Mouse (Mus musculus) heart, adult 11 months (tissue): ENCODE data around the gene Trappc13.
"Not testable (repeated sequence)": the region's sequence is repeated elsewhere in the genome, so short reads cannot be mapped to it uniquely, and the experiment has no call there.

Source experiments
- DNase-seq: peaks from one replicate; pipeline ENCODE4 v3.0.0; 2022

The Trappc13 gene

GRCm38 (mm10) chr13:104177796-104178649 is at the start of gene Trappc13:
Trappc13 (minus strand) TSS chr13:104178469.
- DNase-seq: no peak

GRCm38 (mm10) chr13:104227478-104227877 is 49.2 kb upstream of the Trappc13 start:
- no peak for DNase-seq

- no peak for DNase-seq
Observed at GRCm38 (mm10) chr13:104204313-104204712, 26.0 kb upstream of the Trappc13 start.

- DNase-seq: not testable (repeated sequence)
Observed at GRCm38 (mm10) chr13:104195891-104196290, 17.6 kb upstream of the Trappc13 start.

- DNase-seq: peak; percentile 73
Observed at GRCm38 (mm10) chr13:104187357-104187756, 9.1 kb upstream of the Trappc13 start.

GRCm38 (mm10) chr13:104179176-104179888 is 1.1 kb upstream of the Trappc13 start:
- no peak for DNase-seq

- DNase-seq: peak; percentile 100
Observed at GRCm38 (mm10) chr13:104178650-104179121, 417 bp upstream of the Trappc13 start, which contains the start of gene Trim23. Trim23 (plus strand) TSS chr13:104178797.

- no peak for DNase-seq
Observed at GRCm38 (mm10) chr13:104176874-104177273, 1.4 kb downstream of the Trappc13 start.

- no peak for DNase-seq
Observed at GRCm38 (mm10) chr13:104172498-104172897, 5.8 kb downstream of the Trappc13 start.

GRCm38 (mm10) chr13:104171711-104172110 is 6.6 kb downstream of the Trappc13 start:
- DNase-seq: no peak

GRCm38 (mm10) chr13:104155686-104156085 is 22.6 kb downstream of the Trappc13 start:
- no peak for DNase-seq

- no peak for DNase-seq
Observed at GRCm38 (mm10) chr13:104155106-104155505, 23.2 kb downstream of the Trappc13 start.

- DNase-seq: no peak
Observed at GRCm38 (mm10) chr13:104154180-104154579, 24.1 kb downstream of the Trappc13 start.

GRCm38 (mm10) chr13:104145646-104146045 is 32.6 kb downstream of the Trappc13 start:
- DNase-seq: no peak

- no peak for DNase-seq
Observed at GRCm38 (mm10) chr13:104144871-104145270, 33.4 kb downstream of the Trappc13 start.

GRCm38 (mm10) chr13:104139369-104140209 is 38.7 kb downstream of the Trappc13 start:
- DNase-seq: peak; percentile 95

- DNase-seq: no peak
Observed at GRCm38 (mm10) chr13:104134510-104135085, 43.7 kb downstream of the Trappc13 start.

- DNase-seq: no peak
Observed at GRCm38 (mm10) chr13:104132561-104132960, 45.7 kb downstream of the Trappc13 start.

- DNase-seq: no peak
Observed at GRCm38 (mm10) chr13:104123662-104124381, 54.4 kb downstream of the Trappc13 start.

GRCm38 (mm10) chr13:104122078-104122840 is 56.0 kb downstream of the Trappc13 start:
- DNase-seq: peak; percentile 85

- no peak for DNase-seq
Observed at GRCm38 (mm10) chr13:104114827-104115226, 63.4 kb downstream of the Trappc13 start.
